Mouse (Mus musculus) splenic B cell, adult 2 months (primary cell): Measurements from ENCODE around the gene Styk1.
"Not testable (repeated sequence)": the region's sequence is repeated elsewhere in the genome, so short reads cannot be mapped to it uniquely, and the experiment has no call there.

Source experiments
- DNase-seq: peaks from one replicate; pipeline ENCODE4 v3.0.0-alpha.2; 2011; ENCODE audit warnings: low read depth, low spot score
- H3K27me3 ChIP-seq: 2 replicates; pipeline ENCODE4 v1.6.1; 2012; ENCODE audit warnings: mild to moderate bottlenecking, low read length, moderate library complexity, mixed read lengths; ENCODE audit not compliant: control insufficient read depth, poor library complexity, insufficient read depth, severe bottlenecking
- H3K36me3 ChIP-seq: 2 replicates; pipeline ENCODE4 v1.6.1; 2012; ENCODE audit warnings: mild to moderate bottlenecking, low read length, moderate library complexity, mixed read lengths; ENCODE audit not compliant: control insufficient read depth, poor library complexity, insufficient read depth, severe bottlenecking

Styk1 gene

GRCm38 (mm10) chr6:131290430-131290829, 63.0 kb downstream of the Styk1 start:
- no peaks in the 10 kb centered on the region for H3K27me3 ChIP-seq
- DNase-seq, result peak; percentile 66
- peaks cover 3% of the 10 kb centered on the region; the same call in 1 of the 2 replicates for H3K36me3 ChIP-seq

GRCm38 (mm10) chr6:131278160-131278559, 75.2 kb downstream of the Styk1 start:
- H3K36me3 ChIP-seq, H3K27me3 ChIP-seq, DNase-seq: not testable (repeated sequence)

GRCm38 (mm10) chr6:131276659-131277058, 76.7 kb downstream of the Styk1 start:
- no peaks in the 10 kb centered on the region for H3K27me3 ChIP-seq
- H3K36me3 ChIP-seq, result no peaks in the 10 kb centered on the region
- DNase-seq, result no peak

GRCm38 (mm10) chr6:131272311-131272710, 81.1 kb downstream of the Styk1 start:
- Histone ChIP-seq H3K36me3 (no peaks in the 10 kb centered on the region), H3K27me3 (no peaks in the 10 kb centered on the region)
- no peak for DNase-seq

- Histone ChIP-seq H3K27me3 (no peaks in the 10 kb centered on the region), H3K36me3 (no peaks in the 10 kb centered on the region)
- no peak for DNase-seq
These were observed 83.1 kb downstream of the Styk1 start for GRCm38 (mm10) chr6:131270312-131270711.

GRCm38 (mm10) chr6:131269599-131269998, 83.8 kb downstream of the Styk1 start:
- H3K36me3 ChIP-seq, result no peaks in the 10 kb centered on the region
- DNase-seq, result peak; percentile 51

GRCm38 (mm10) chr6:131264175-131264574, 89.2 kb downstream of the Styk1 start:
- no peaks in the 10 kb centered on the region for H3K27me3 ChIP-seq
- no peak for DNase-seq
- H3K36me3 ChIP-seq, result no peaks in the 10 kb centered on the region

More at GRCm38 (mm10) chr6:131269599-131269998, 83.8 kb downstream of the Styk1 start:
- H3K27me3 ChIP-seq, result no peaks in the 10 kb centered on the region

- H3K27me3 ChIP-seq, result no peaks in the 10 kb centered on the region
- H3K36me3 ChIP-seq, result no peaks in the 10 kb centered on the region
- DNase-seq, result no peak
These were observed 90.6 kb downstream of the Styk1 start for GRCm38 (mm10) chr6:131262778-131263177.

- no peaks in the 10 kb centered on the region for H3K27me3 ChIP-seq
- H3K36me3 ChIP-seq, result no peaks in the 10 kb centered on the region
- no peak for DNase-seq
These were observed 91.4 kb downstream of the Styk1 start for GRCm38 (mm10) chr6:131262009-131262408.
